Mouse (Mus musculus): Measurements from ENCODE around the gene Ceacam16.
A peak's percentile ranks its signal among the peaks of the same experiment; 100 is the strongest.

- TF ChIP-seq CTCF (IDR thresholded peaks at IDR 0.05; ENCODE audit: control insufficient read depth, insufficient read depth, insufficient replicate concordance, low read depth, low read length) (no peak), POLR2A (IDR thresholded peaks at IDR 0.05; ENCODE audit: control insufficient read depth, low read depth, low read length) (0 out of 2 replicates have a peak, but pooled peaks have one; percentile 8)
Measured at GRCm38 (mm10) chr7:19822604-19823058, 38.5 kb downstream of the Ceacam16 start, which contains the start of gene Bcl3.
